In the genomic region with DNA sequence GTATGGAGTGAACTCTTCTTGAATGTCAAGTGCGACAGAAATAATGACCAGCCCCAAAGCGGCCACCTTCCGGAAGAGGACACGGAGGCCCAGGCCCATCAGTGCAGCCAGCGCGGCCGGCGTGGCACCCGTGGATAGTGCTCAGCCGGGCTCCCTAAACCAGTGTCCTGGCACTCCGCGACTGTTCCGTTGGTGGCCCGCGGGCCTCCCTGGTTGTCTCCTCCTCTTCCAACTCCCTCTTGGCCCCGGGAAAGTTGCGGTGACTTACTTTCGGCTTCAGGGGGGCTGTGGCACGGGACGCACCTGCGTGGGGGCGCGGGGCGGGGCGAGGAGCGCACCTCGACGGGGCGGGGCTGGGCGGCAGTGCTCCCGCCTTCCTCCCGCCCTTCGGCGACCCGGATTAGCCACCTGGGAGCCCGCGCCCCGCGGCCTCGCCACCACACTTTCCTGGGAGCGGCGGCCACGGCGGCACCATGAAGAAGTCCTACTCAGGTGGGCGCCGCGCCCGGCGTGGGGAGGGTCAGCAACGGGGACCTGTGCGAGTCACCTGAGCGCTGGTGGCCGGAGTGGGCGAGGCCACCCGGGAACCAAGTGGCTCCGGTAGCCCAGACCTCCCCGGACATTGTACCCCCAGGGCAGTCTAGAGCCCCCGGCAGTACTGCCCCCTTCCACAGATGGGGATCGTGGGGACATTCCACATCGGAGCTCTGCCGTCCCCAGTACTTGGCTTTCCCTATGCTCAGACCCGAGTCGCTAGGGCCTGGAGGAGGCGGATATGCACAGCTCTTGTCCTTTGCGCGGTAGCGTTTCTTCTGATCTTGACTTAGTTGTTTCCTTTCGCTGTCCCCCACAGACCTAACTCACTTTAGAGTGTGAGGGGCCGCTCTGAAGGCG, we compare ENCODE assay signal across 8 mouse cellular contexts. TPM values are rescaled to one million over a fixed set of nuclear protein-coding genes. Genes with fewer than 3 reads are reported as not detected.
DNase-seq lines count a peak whose midpoint lies in the region; ATAC-seq and TF ChIP-seq lines count a peak whose summit lies in the region.

A gene (plus strand): TSS at position 380 of the 894 bp plus-strand sequence.

- no peaks in the 10 kb centered on the region for H3K9me3 ChIP-seq in forebrain, embryonic 13.5 days (replicated peaks)
- H3K9me3 ChIP-seq in hindbrain, embryonic 12.5 days (replicated peaks): no peaks in the 10 kb centered on the region
- no peaks in the 10 kb centered on the region for H3K9me3 ChIP-seq in stomach, embryonic 16.5 days (replicated peaks; ENCODE audit: control insufficient read depth, low read length)

- H3ac ChIP-seq in C2C12 (ENCODE audit: control insufficient read depth, insufficient read length, low read depth): no peak within 1 kb of the TSS

- H3K9ac ChIP-seq in forebrain, embryonic 13.5 days: peak within 1 kb of the TSS; percentile 46
- H3K9ac ChIP-seq in hindbrain, embryonic 12.5 days: peak within 1 kb of the TSS; percentile 36; the same call in 1 of the 2 replicates
- H3K9ac ChIP-seq in stomach, embryonic 16.5 days (ENCODE audit: low read length): peak within 1 kb of the TSS; percentile 78

- H3K79me3 ChIP-seq in C2C12 (ENCODE audit: low read depth): no peaks in the 10 kb centered on the region

- no peak for TF ChIP-seq CTCF in C2C12 (IDR thresholded peaks at IDR 0.05; ENCODE audit: control insufficient read depth, insufficient read depth, insufficient read length)

- peak; percentile 19 to 34 for DNase-seq in adrenal gland, adult 18-20 months (ENCODE audit: low spot score in 2 of 2)
- DNase-seq in left cerebral cortex, adult 8-10 months (ENCODE audit: low spot score in 2 of 2): no peak
- DNase-seq in lung, postnatal 4 days: peak; percentile 48 to 61
- DNase-seq in right cerebral cortex, postnatal 36 days (ENCODE audit: low spot score in 2 of 2): no peak

- under 1% methylated on average over 63 of the region's 70 CpGs for WGBS in forebrain, embryonic 13.5 days
- WGBS in hindbrain, embryonic 12.5 days: under 1% methylated on average over 70 of the region's 70 CpGs
- WGBS in stomach, embryonic 16.5 days: 2% methylated on average over 70 of the region's 70 CpGs

- no peak within 1 kb of the TSS for H3K4me3 ChIP-seq in C2C12 (ENCODE audit: insufficient read depth, poor library complexity, severe bottlenecking)
- peak within 1 kb of the TSS; percentile 40 for H3K4me3 ChIP-seq in forebrain, embryonic 13.5 days
- peak within 1 kb of the TSS; percentile 41 for H3K4me3 ChIP-seq in hindbrain, embryonic 12.5 days
- peak within 1 kb of the TSS; percentile 62 for H3K4me3 ChIP-seq in stomach, embryonic 16.5 days (replicated peaks; ENCODE audit: low read length)

- ATAC-seq in forebrain, embryonic 13.5 days: no peak
- no peak for ATAC-seq in hindbrain, embryonic 12.5 days (ENCODE audit: low FRiP score)
- peak; percentile 42; the same call in 1 of the 2 replicates for ATAC-seq in stomach, embryonic 16.5 days (ENCODE audit: insufficient read depth, low FRiP score)

- no peaks in the 10 kb centered on the region for H3K79me2 ChIP-seq in C2C12 (ENCODE audit: control insufficient read depth, insufficient read depth)

- H3K4me2 ChIP-seq in forebrain, embryonic 13.5 days: peak within 1 kb of the TSS; percentile 67
- peak within 1 kb of the TSS; percentile 73 for H3K4me2 ChIP-seq in hindbrain, embryonic 12.5 days (replicated peaks)
- peak within 1 kb of the TSS; percentile 78 for H3K4me2 ChIP-seq in stomach, embryonic 16.5 days (ENCODE audit: low read depth, low read length)

- H3K4me1 ChIP-seq in forebrain, embryonic 13.5 days: peaks cover 10% of the 10 kb centered on the region
- H3K4me1 ChIP-seq in hindbrain, embryonic 12.5 days: peaks cover 13% of the 10 kb centered on the region
- H3K4me1 ChIP-seq in stomach, embryonic 16.5 days (ENCODE audit: control insufficient read depth, insufficient read depth, low read length): peaks cover 18% of the 10 kb centered on the region

- no peak within 1 kb of the TSS for H3K27ac ChIP-seq in forebrain, embryonic 13.5 days
- H3K27ac ChIP-seq in hindbrain, embryonic 12.5 days: no peak within 1 kb of the TSS
- H3K27ac ChIP-seq in stomach, embryonic 16.5 days (ENCODE audit: low read length): peak within 1 kb of the TSS; percentile 74

- no peaks in the 10 kb centered on the region for H3K36me3 ChIP-seq in C2C12 (ENCODE audit: control insufficient read depth, insufficient read depth)
- H3K36me3 ChIP-seq in forebrain, embryonic 13.5 days (ENCODE audit: poor library complexity, severe bottlenecking): no peaks in the 10 kb centered on the region
- H3K36me3 ChIP-seq in hindbrain, embryonic 12.5 days: no peaks in the 10 kb centered on the region
- no peaks in the 10 kb centered on the region for H3K36me3 ChIP-seq in stomach, embryonic 16.5 days (ENCODE audit: control insufficient read depth, insufficient read depth, low read length)

- H3K27me3 ChIP-seq in C2C12 (ENCODE audit: control insufficient read depth, insufficient read depth, insufficient read length): no peaks in the 10 kb centered on the region
- peaks cover 57% of the 10 kb centered on the region for H3K27me3 ChIP-seq in forebrain, embryonic 13.5 days
- H3K27me3 ChIP-seq in hindbrain, embryonic 12.5 days: peaks cover 53% of the 10 kb centered on the region
- H3K27me3 ChIP-seq in stomach, embryonic 16.5 days (ENCODE audit: control insufficient read depth, insufficient read depth, low read length): no peaks in the 10 kb centered on the region

TF ChIP-seq in C2C12, 6 proteins besides CTCF, POLR2A, EP300 and RAD21:
- TF ChIP-seq MYOG (IDR thresholded peaks at IDR 0.05; ENCODE audit: control insufficient read depth, extremely low read depth, insufficient read length): no peak
- TF ChIP-seq FOSL1 (IDR thresholded peaks at IDR 0.05; ENCODE audit: insufficient read depth, low read length, poor library complexity, severe bottlenecking): no peak
- TF ChIP-seq MAX (IDR thresholded peaks at IDR 0.05): no peak
- no peak for TF ChIP-seq MYOD1 (IDR thresholded peaks at IDR 0.05; ENCODE audit: control insufficient read depth, insufficient read length, low read depth)
- no peak for TF ChIP-seq CEBPB (IDR thresholded peaks at IDR 0.05; ENCODE audit: low read depth)
- TF ChIP-seq USF1 (IDR thresholded peaks at IDR 0.05; ENCODE audit: low read depth): no peak
TF ChIP-seq in C2C12: peak in this region for 0.

RNA-seq across cellular contexts. Expression of the gene that starts here (rescaled TPM):
- 266 TPM for polyA plus RNA-seq in C2C12 (2012; fragmentation: generic; extraction: Trizol)
- total RNA-seq in adrenal gland, adult 18-20 months (2021): 100 to 1,000 TPM; 107 to 123 TPM
- polyA plus RNA-seq in forebrain, embryonic 13.5 days (2015; fragmentation: Nextera tagmentation; extraction: Ambion mirVana): 142 and 148 TPM in 2 replicates
- 165 and 179 TPM in 2 replicates for polyA plus RNA-seq in hindbrain, embryonic 12.5 days (2016; fragmentation: Nextera tagmentation; extraction: Ambion mirVana)
- 10 to 100 TPM; 68.1 to 76.4 (median 71.0) TPM for total RNA-seq in left cerebral cortex, adult 8-10 months (2022)
- 101 and 105 TPM in 2 replicates for polyA plus RNA-seq in stomach, embryonic 16.5 days (2015; fragmentation: Nextera tagmentation; extraction: Ambion mirVana)

Comparison
In these comparisons a context has a peak if more than half of its experiments do, and no peak if none do; other contexts are left out.
1. DNase-seq: peak in adrenal gland, adult 18-20 months (2 of 2) and lung, postnatal 4 days (2 of 2); none in left cerebral cortex, adult 8-10 months (0 of 2) and right cerebral cortex, postnatal 36 days (0 of 2).
2. Peak in every context shown above with its lines, with median percentiles within 50 percentile points of each other: H3K4me2 ChIP-seq and H3K9ac ChIP-seq.